Mouse (Mus musculus) layer of hippocampus, postnatal 14 days (tissue): ENCODE results near the gene AU021092. TPM values are rescaled to one million over a fixed set of nuclear protein-coding genes. Genes with fewer than 3 reads are reported as not detected.

Experiments used
- microRNA-seq, 2 experiments: library from miRNA; unstranded; fragments of <30 nt; microRNA quantifications; one replicate each; pipeline ENCODE4 v1.2.0; 2021
- total RNA-seq, 2 experiments: library from RNA; stranded (reverse); gene quantifications; 2 replicates each; pipeline ENCODE4 v1.2.3; 2021

The AU021092 gene
- total RNA-seq, 2 experiments from 2014 or later, result 9.6 to 9.8 TPM

Small RNAs within 50 kb of the gene (microRNA-seq; reads per million reads assigned to microRNA genes)
- gene Gm23689 (0 reads per million in 2 experiments), gene Gm26095 (0 reads per million in 2 experiments), gene Mir6364 (0 reads per million in 2 experiments)

Other genes with a start within 250 kb of the AU021092 start
- not detected for gene Sept12, start 224.4 kb downstream of the AU021092 start, total RNA-seq
- gene Smim22, start 215.0 kb downstream of the AU021092 start, total RNA-seq, result not detected
- gene Rogdi, start 208.7 kb downstream of the AU021092 start, total RNA-seq, result 100 to 1,000 TPM; 280 to 286 TPM
- gene Glyr1, start 172.4 kb downstream of the AU021092 start, total RNA-seq, result 100 to 1,000 TPM; 132 to 134 TPM
- 10 to 100 TPM; 40.1 to 40.6 TPM for gene Ubn1, start 172.2 kb downstream of the AU021092 start, total RNA-seq
- gene Ppl, start 89.9 kb downstream of the AU021092 start, total RNA-seq, result under 1 TPM; 0.91 to 0.99 TPM
- 1 to 10 TPM; 2.4 to 3.4 TPM for gene Sec14l5, start 75.2 kb downstream of the AU021092 start, total RNA-seq
- 1 to 10 TPM; 8.8 to 9.4 TPM for gene Nagpa, start 18.3 kb downstream of the AU021092 start, total RNA-seq
- 10 to 100 TPM; 25.6 to 30.7 TPM for gene Alg1, start 11.3 kb upstream of the AU021092 start, total RNA-seq
- 1 to 10 TPM; 3.6 to 4.0 TPM for gene Eef2kmt, start 33.7 kb upstream of the AU021092 start, total RNA-seq